Mouse (Mus musculus): ENCODE data around the gene Tbx21. TPM values are rescaled to one million over a fixed set of nuclear protein-coding genes. Genes with fewer than 3 reads are reported as not detected.

Tbx21 gene
- polyA plus RNA-seq, 1 experiment, result 0.24 TPM

DNA sequence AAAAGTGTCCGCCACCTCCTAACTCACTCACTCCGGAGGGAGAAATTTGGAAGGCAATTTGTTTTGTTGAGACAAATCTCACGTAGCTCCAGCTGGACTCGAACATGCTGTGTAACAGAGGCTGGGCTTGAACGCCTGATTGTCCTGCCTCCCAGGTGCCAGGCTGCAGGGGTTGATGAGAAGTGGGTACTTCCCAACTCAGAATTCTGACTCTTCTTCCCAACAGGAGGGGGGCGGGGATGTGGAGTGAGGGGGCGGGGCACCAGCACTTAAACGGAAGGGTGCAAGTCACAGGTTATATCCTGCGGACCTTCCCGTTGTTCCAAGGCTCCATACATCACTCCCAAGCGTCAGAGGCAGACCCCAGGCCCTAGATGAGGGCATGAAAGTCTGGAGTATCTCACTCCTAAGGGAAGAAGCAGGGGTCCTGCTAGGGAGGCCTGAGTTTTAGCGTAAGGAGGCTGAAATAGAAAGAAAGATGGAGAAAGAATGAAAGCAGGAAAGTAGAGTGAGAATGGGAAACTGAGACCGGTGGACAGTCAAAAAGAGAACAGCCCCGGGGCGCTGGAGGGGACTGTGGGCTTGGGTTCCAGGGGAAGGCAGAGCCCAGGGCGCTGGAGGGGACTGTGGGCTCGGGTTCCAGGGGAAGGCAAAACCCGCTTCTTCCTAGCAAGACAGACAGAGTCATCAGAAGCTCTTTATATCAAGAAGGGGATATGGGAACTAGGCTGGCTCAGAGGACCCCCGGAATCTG is 12.5 kb upstream of the Tbx21 start:
- H3K9me3 ChIP-seq (replicated peaks; ENCODE audit: control insufficient read depth, insufficient read depth, low read length, poor library complexity, severe bottlenecking), result no peaks in the 10 kb centered on the region
- no peak overlapping the region for H3K27ac ChIP-seq (ENCODE audit: insufficient read depth, low read length)
- peak overlapping the region; percentile 63 for H3K4me3 ChIP-seq (ENCODE audit: low read depth, low read length)
- H3K4me1 ChIP-seq (ENCODE audit: control insufficient read depth, insufficient read depth, low read length), result no peaks in the 10 kb centered on the region
- H3K27me3 ChIP-seq (ENCODE audit: control insufficient read depth, insufficient read depth, low read length, poor library complexity, severe bottlenecking), result no peaks in the 10 kb centered on the region
- no peak for TF ChIP-seq CTCF (IDR thresholded peaks at IDR 0.05; ENCODE audit: low read depth, low read length)
- no peak for TF ChIP-seq POLR2A (IDR thresholded peaks at IDR 0.05; ENCODE audit: insufficient read depth, low read length)
- TF ChIP-seq EP300 (IDR thresholded peaks at IDR 0.05; ENCODE audit: insufficient read depth, low read depth, low read length), result no peak
- H3K9ac ChIP-seq (ENCODE audit: low read depth, poor library complexity, severe bottlenecking), result peak overlapping the region; percentile 66; the same call in 1 of the 2 replicates
- no peaks in the 10 kb centered on the region for H3K36me3 ChIP-seq (ENCODE audit: control insufficient read depth, insufficient read depth, low read length, poor library complexity, severe bottlenecking)

GRCm38 (mm10) chr11:97126645-97127468 is 11.7 kb upstream of the Tbx21 start:
- Histone ChIP-seq H3K36me3 (ENCODE audit: control insufficient read depth, insufficient read depth, low read length, poor library complexity, severe bottlenecking) (no peaks in the 10 kb centered on the region), H3K4me3 (ENCODE audit: low read depth, low read length) (peak overlapping the region; percentile 63), H3K27me3 (ENCODE audit: control insufficient read depth, insufficient read depth, low read length, poor library complexity, severe bottlenecking) (no peaks in the 10 kb centered on the region), H3K9ac (ENCODE audit: low read depth, poor library complexity, severe bottlenecking) (peak overlapping the region; percentile 66), H3K4me1 (ENCODE audit: control insufficient read depth, insufficient read depth, low read length) (no peaks in the 10 kb centered on the region), H3K9me3 (replicated peaks; ENCODE audit: control insufficient read depth, insufficient read depth, low read length, poor library complexity, severe bottlenecking) (no peaks in the 10 kb centered on the region), H3K27ac (ENCODE audit: insufficient read depth, low read length) (no peak overlapping the region)
- TF ChIP-seq POLR2A (IDR thresholded peaks at IDR 0.05; ENCODE audit: insufficient read depth, low read length), result no peak
- no peak for TF ChIP-seq CTCF (IDR thresholded peaks at IDR 0.05; ENCODE audit: low read depth, low read length)
- no peak for TF ChIP-seq EP300 (IDR thresholded peaks at IDR 0.05; ENCODE audit: insufficient read depth, low read depth, low read length)

- no peaks in the 10 kb centered on the region for H3K36me3 ChIP-seq (ENCODE audit: control insufficient read depth, insufficient read depth, low read length, poor library complexity, severe bottlenecking)
- no peak overlapping the region for H3K9ac ChIP-seq (ENCODE audit: low read depth, poor library complexity, severe bottlenecking)
- no peaks in the 10 kb centered on the region for H3K4me1 ChIP-seq (ENCODE audit: control insufficient read depth, insufficient read depth, low read length)
- no peak overlapping the region for H3K4me3 ChIP-seq (ENCODE audit: low read depth, low read length)
- TF ChIP-seq CTCF (IDR thresholded peaks at IDR 0.05; ENCODE audit: low read depth, low read length), result no peak
- TF ChIP-seq POLR2A (IDR thresholded peaks at IDR 0.05; ENCODE audit: insufficient read depth, low read length), result no peak
- no peak for TF ChIP-seq EP300 (IDR thresholded peaks at IDR 0.05; ENCODE audit: insufficient read depth, low read depth, low read length)
- H3K27ac ChIP-seq (ENCODE audit: insufficient read depth, low read length), result no peak overlapping the region
- no peaks in the 10 kb centered on the region for H3K27me3 ChIP-seq (ENCODE audit: control insufficient read depth, insufficient read depth, low read length, poor library complexity, severe bottlenecking)
- no peaks in the 10 kb centered on the region for H3K9me3 ChIP-seq (replicated peaks; ENCODE audit: control insufficient read depth, insufficient read depth, low read length, poor library complexity, severe bottlenecking)
These were observed 9.3 kb upstream of the Tbx21 start for GRCm38 (mm10) chr11:97124266-97125036.

DNA sequence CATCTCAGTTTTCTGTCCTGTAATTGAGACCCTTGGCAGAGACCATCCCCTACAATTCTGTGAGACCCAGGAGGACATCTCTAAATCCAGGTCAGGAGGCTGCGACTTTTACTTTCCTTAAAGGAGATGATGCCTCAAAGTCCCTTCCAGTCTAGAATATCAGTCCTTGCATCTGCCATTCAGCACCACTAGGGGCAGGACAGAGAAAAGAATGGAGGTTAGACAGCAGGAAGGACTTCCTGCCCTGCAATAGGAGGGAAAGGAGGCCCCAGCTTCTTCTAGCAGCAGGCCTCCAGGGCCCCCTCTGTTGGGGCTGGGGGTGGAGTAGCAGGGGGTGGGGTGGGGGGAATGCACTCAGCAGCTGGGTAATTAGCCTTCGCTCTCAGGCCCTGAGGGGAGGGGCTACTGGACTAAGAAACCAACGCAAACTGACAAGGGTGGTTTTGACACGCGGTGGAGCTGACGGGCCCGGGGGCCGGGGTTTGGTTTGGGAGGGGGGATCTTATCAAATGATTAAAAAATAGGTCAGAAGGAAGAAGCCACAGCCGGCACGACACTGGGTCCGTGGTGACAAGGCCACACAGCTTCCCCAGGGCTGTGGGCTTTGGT is 8.3 kb upstream of the Tbx21 start:
- Histone ChIP-seq H3K4me1 (ENCODE audit: control insufficient read depth, insufficient read depth, low read length) (no peaks in the 10 kb centered on the region), H3K4me3 (ENCODE audit: low read depth, low read length) (no peak overlapping the region), H3K27me3 (ENCODE audit: control insufficient read depth, insufficient read depth, low read length, poor library complexity, severe bottlenecking) (no peaks in the 10 kb centered on the region), H3K36me3 (ENCODE audit: control insufficient read depth, insufficient read depth, low read length, poor library complexity, severe bottlenecking) (no peaks in the 10 kb centered on the region), H3K9me3 (replicated peaks; ENCODE audit: control insufficient read depth, insufficient read depth, low read length, poor library complexity, severe bottlenecking) (no peaks in the 10 kb centered on the region), H3K27ac (ENCODE audit: insufficient read depth, low read length) (no peak overlapping the region), H3K9ac (ENCODE audit: low read depth, poor library complexity, severe bottlenecking) (no peak overlapping the region)
- TF ChIP-seq POLR2A (IDR thresholded peaks at IDR 0.05; ENCODE audit: insufficient read depth, low read length), result no peak
- no peak for TF ChIP-seq EP300 (IDR thresholded peaks at IDR 0.05; ENCODE audit: insufficient read depth, low read depth, low read length)
- TF ChIP-seq CTCF (IDR thresholded peaks at IDR 0.05; ENCODE audit: low read depth, low read length), result no peak

DNA sequence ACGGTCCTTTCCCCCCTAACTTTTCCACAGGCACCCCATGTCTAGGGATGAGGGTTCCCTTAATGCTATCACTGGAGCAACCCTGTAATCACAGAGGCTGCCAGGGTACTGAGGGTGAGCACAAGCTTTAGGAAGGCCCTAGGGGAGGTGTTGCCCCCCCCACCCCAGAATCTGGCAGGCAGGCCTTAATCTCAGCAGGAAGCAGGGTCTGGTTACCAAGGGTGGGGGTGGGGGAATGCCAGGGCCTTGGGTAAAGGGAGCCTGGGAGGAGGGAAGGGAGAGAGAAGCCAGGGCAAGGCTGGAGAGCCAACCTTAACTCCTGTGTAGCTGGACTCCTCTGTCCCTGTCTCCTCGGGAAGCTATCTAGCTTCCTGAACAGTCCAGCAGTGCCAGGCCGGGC is 5.5 kb upstream of the Tbx21 start:
- Histone ChIP-seq H3K4me3 (ENCODE audit: low read depth, low read length) (no peak overlapping the region), H3K9ac (ENCODE audit: low read depth, poor library complexity, severe bottlenecking) (no peak overlapping the region), H3K36me3 (ENCODE audit: control insufficient read depth, insufficient read depth, low read length, poor library complexity, severe bottlenecking) (no peaks in the 10 kb centered on the region), H3K27me3 (ENCODE audit: control insufficient read depth, insufficient read depth, low read length, poor library complexity, severe bottlenecking) (no peaks in the 10 kb centered on the region), H3K9me3 (replicated peaks; ENCODE audit: control insufficient read depth, insufficient read depth, low read length, poor library complexity, severe bottlenecking) (no peaks in the 10 kb centered on the region), H3K27ac (ENCODE audit: insufficient read depth, low read length) (no peak overlapping the region), H3K4me1 (ENCODE audit: control insufficient read depth, insufficient read depth, low read length) (no peaks in the 10 kb centered on the region)
- no peak for TF ChIP-seq POLR2A (IDR thresholded peaks at IDR 0.05; ENCODE audit: insufficient read depth, low read length)
- TF ChIP-seq CTCF (IDR thresholded peaks at IDR 0.05; ENCODE audit: low read depth, low read length), result no peak
- TF ChIP-seq EP300 (IDR thresholded peaks at IDR 0.05; ENCODE audit: insufficient read depth, low read depth, low read length), result no peak
